Mouse (Mus musculus) spleen, adult 2 months (tissue): Measurements from ENCODE around the gene Gm10134. TPM values are rescaled to one million over a fixed set of nuclear protein-coding genes. Genes with fewer than 3 reads are reported as not detected.

ENCODE experiments used
- DNase-seq, 2 experiments: peaks; one replicate each; pipeline versions ENCODE4 v3.0.0 to v3.0.0-alpha.2; 2012 to 2021; ENCODE audit warnings: low spot score in 2 of 2, low read depth in 1 of 2
- H3K27ac ChIP-seq: fragments of 200-500 bp; 2 replicates; pipeline ENCODE4 v1.5.1; 2012; ENCODE audit warnings: low read length, inconsistent platforms; ENCODE audit not compliant: insufficient read depth
- H3K27me3 ChIP-seq: fragments of 200-500 bp; 2 replicates; pipeline ENCODE4 v1.6.1; 2012; ENCODE audit warnings: mild to moderate bottlenecking, moderate library complexity, low read length, inconsistent platforms; ENCODE audit not compliant: control insufficient read depth, insufficient read depth
- H3K36me3 ChIP-seq: fragments of 200-500 bp; 2 replicates; pipeline ENCODE4 v1.6.1; 2012; ENCODE audit warnings: mild to moderate bottlenecking, low read length, inconsistent platforms; ENCODE audit not compliant: control insufficient read depth, insufficient read depth
- H3K4me1 ChIP-seq: fragments of 200-500 bp; 2 replicates; pipeline ENCODE4 v1.6.1; 2011; ENCODE audit warnings: inconsistent platforms; ENCODE audit not compliant: control insufficient read depth, insufficient read depth, insufficient read length
- H3K4me3 ChIP-seq: fragments of 200-500 bp; 2 replicates; pipeline ENCODE4 v1.5.1; 2011; ENCODE audit warnings: mild to moderate bottlenecking, inconsistent platforms; ENCODE audit not compliant: insufficient read depth, insufficient read length; ENCODE audit errors: extremely low read depth
- CTCF ChIP-seq: fragments of 200-500 bp; IDR thresholded peaks from 2 replicates; pipeline ENCODE4 v1.5.1; 2011; ENCODE audit warnings: mild to moderate bottlenecking, inconsistent platforms; ENCODE audit not compliant: insufficient read depth, insufficient read length, insufficient replicate concordance; ENCODE audit errors: extremely low read depth
- POLR2A ChIP-seq: fragments of 200-500 bp; IDR thresholded peaks from 2 replicates; pipeline ENCODE4 v1.6.1; 2011; ENCODE audit warnings: low read depth, low read length, inconsistent platforms
- WGBS: fragments of 180-500 bp; shearing (Covaris S2); methylation state at CpG from one replicate; pipeline ENCODE4 v1.1.7; 2018; 5-methylcytosine and 5-hydroxymethylcytosine counted together
- polyA plus RNA-seq: library from polyadenylated mRNA; depleted of rRNA; stranded (reverse); fragments of >200 nt; gene quantifications from 2 replicates; pipeline ENCODE4 v1.2.3, GENCODE M21; 2012

Gm10134 gene
- polyA plus RNA-seq, 1 experiment, result 0.46 TPM

DNA sequence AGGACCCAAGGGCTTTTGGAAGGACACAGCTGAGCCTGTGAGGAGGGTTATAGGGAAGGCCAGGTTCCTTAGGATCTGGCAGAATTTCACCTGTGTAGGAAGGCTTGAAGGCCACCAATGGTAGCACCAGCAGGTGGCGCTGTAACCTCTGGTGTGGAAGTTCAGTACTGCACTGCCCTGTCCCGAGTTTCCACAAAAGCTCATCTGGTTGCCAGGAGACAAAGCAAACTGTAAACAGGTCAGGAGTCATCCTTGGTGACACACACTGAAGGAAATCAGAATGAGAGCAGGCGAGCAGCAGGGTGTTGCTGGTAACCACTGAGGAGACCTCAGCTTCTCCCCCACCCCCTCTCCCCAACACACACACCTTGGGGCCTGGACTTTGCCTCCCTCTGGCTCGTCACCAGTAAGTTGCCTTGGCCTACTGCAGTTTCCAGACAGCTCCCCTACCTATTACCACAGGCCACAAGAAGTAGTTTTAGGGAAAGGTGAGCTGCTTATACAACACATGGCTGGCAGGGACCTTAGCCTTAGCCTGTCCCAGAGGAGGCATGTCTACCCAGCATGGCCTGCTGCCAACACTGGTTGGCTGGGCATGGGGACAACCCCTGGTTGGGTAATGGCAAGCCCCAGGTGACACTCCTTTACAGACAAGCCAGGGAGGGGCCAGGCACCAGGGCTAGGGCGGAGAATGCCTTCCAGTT lies 11.5 kb downstream of the Gm10134 start:
- peak overlapping the region; percentile 46 for H3K27ac ChIP-seq
- H3K27me3 ChIP-seq, result no peaks in the 10 kb centered on the region
- 32% methylated on average over 5 of the region's 5 CpGs for WGBS
- no peaks in the 10 kb centered on the region; the same call in 1 of the 2 replicates for H3K36me3 ChIP-seq
- DNase-seq, result peak; percentile 77 to 90
- TF ChIP-seq POLR2A (no peak), CTCF (peak; percentile 84; the same call in 1 of the 2 replicates)
- H3K4me1 ChIP-seq, result peaks cover 36% of the 10 kb centered on the region; the same call in 1 of the 2 replicates
- no peak overlapping the region for H3K4me3 ChIP-seq

DNA sequence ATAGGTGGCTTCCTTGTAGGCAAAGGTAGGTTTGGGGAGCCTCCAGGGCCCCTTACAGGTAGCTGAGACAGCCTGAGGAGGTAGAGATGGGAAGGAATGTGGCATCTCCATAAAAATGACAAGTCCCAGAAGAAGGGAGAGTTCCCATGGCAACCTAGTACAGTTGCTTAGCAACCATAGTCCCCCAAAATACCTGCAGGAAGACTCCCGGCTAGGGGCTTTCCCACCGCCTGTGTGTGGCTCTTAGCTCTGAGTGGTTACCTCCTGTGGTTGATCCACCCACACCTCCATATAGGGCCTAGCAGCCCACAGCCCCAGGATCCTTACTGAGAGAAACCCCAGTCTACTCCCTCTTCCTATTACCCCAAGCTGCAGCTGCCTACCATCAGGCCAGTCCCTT lies 12.3 kb downstream of the Gm10134 start:
- H3K27ac ChIP-seq, result peak overlapping the region; percentile 46
- H3K4me3 ChIP-seq, result no peak overlapping the region
- TF ChIP-seq POLR2A (no peak), CTCF (no peak)
- no peaks in the 10 kb centered on the region; the same call in 1 of the 2 replicates for H3K36me3 ChIP-seq
- DNase-seq, result peak; percentile 59 to 61
- H3K27me3 ChIP-seq, result no peaks in the 10 kb centered on the region
- WGBS, result 47% methylated on average over 2 of the region's 2 CpGs
- H3K4me1 ChIP-seq, result peaks cover 29% of the 10 kb centered on the region; the same call in 1 of the 2 replicates

DNA sequence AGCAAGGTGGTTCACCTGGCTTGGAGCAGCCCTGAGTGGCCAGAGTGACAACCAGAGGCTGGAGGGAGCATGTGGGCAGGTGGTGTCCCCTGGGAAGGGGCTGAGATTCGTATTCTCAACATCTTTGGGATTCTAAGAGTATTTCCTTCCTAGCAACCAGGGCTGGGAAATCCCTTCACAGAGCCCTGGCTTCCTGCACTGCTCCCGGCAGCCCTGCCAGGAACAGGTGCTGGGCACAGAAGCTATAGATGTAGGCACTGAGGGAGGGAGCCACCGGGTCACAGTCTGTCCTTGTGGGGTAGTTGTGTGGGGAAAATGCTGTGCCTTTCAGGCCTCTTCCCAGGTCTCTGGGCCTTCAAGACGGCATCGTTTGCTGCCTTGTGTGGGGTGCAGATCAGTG lies 14.7 kb downstream of the Gm10134 start:
- WGBS, result 92% methylated on average over 5 of the region's 5 CpGs
- DNase-seq, result no peak
- no peak overlapping the region for H3K27ac ChIP-seq
- H3K4me3 ChIP-seq, result no peak overlapping the region
- H3K4me1 ChIP-seq, result peaks cover 25% of the 10 kb centered on the region
- no peaks in the 10 kb centered on the region for H3K27me3 ChIP-seq
- no peaks in the 10 kb centered on the region; the same call in 1 of the 2 replicates for H3K36me3 ChIP-seq
- no peak for TF ChIP-seq CTCF
- no peak for TF ChIP-seq POLR2A

DNA sequence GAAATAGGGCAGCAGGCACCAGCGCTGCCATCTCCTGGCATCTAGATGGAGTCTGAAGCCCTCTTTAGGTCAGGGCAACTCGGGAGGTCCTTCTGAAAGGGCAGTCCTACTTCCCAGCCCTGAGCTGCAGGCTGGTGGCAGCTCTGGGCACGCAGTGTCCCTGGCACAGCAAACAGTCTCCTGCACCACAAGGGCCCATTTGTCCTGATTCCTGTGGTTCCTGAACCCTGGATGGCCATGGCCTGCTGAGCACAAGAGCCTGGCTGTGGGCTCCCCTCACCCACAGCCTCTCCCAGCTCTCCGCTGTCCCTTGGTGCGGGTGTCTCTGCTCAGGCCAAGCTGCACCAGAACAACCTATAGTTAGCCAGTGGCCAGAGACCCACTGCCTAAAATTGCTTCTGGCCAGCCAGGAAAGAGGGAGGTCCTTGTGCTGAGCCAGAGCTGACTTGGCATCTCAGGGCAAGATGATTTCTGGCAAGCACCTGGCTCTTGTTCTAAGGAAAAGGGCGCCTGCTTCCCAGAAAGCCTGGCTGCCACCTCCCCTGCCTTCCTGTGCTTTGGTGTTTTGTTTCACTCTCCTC lies 15.8 kb downstream of the Gm10134 start:
- no peak overlapping the region for H3K4me3 ChIP-seq
- peaks cover 36% of the 10 kb centered on the region for H3K4me1 ChIP-seq
- DNase-seq, result no peak
- no peak overlapping the region for H3K27ac ChIP-seq
- 88% methylated on average over 6 of the region's 6 CpGs for WGBS
- H3K27me3 ChIP-seq, result no peaks in the 10 kb centered on the region
- TF ChIP-seq CTCF (no peak), POLR2A (no peak)
- no peaks in the 10 kb centered on the region; the same call in 1 of the 2 replicates for H3K36me3 ChIP-seq

DNA sequence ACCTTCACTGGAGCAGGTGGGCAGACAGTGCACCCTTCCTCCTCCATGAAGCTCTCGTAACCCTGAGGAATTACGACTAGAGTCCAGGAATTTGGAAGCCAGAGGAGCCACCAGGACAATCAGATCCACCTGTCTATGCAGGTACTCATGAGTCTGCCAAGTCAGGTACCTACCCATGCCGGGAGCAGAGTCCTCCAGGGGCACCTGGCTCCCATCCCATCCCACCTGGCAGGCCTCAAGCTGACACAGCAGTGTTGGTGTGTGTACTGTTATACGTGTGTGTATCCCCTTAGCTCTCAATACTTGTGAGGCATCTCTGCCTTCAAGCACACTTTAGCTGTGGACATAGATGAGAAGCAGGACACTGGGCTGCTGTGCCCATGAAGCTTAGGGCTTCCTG lies 16.3 kb downstream of the Gm10134 start:
- Histone ChIP-seq H3K27me3 (no peaks in the 10 kb centered on the region), H3K4me3 (no peak overlapping the region), H3K4me1 (peaks cover 38% of the 10 kb centered on the region), H3K36me3 (no peaks in the 10 kb centered on the region; the same call in 1 of the 2 replicates), H3K27ac (no peak overlapping the region)
- TF ChIP-seq POLR2A (no peak), CTCF (no peak)
- DNase-seq, result no peak
- WGBS, result 87% methylated on average over 4 of the region's 4 CpGs

DNA sequence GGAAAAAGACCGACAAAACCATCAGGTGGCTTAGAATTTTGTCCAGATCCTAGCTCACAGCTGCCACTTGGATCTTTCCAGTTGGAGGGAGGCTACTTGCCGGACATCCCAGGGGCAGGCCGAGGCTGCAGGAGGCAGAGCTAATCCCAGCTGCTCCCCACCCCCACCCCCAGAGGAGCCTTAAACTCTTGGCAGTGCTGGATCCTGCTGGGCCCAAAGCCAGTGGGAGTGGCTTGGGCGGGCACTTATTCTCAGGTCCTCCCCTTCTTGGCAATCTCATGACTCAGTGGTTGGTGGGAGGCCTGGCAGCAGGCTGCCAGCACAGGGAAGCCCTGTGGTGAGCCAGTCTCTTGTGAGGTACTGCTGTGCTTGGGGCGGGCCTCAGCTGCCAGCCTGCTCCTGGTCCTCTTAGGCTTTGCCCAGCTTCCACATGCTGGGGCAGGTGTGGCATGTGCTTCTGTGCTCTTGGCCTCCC lies 17.8 kb downstream of the Gm10134 start:
- Histone ChIP-seq H3K4me3 (no peak overlapping the region), H3K27me3 (no peaks in the 10 kb centered on the region), H3K4me1 (peaks cover 24% of the 10 kb centered on the region), H3K27ac (no peak overlapping the region), H3K36me3 (no peaks in the 10 kb centered on the region; the same call in 1 of the 2 replicates)
- peak in 1 of 2 experiments; percentile 9 for DNase-seq
- TF ChIP-seq POLR2A, result no peak
- no peak for TF ChIP-seq CTCF
- WGBS, result 52% methylated on average over 5 of the region's 5 CpGs

DNA sequence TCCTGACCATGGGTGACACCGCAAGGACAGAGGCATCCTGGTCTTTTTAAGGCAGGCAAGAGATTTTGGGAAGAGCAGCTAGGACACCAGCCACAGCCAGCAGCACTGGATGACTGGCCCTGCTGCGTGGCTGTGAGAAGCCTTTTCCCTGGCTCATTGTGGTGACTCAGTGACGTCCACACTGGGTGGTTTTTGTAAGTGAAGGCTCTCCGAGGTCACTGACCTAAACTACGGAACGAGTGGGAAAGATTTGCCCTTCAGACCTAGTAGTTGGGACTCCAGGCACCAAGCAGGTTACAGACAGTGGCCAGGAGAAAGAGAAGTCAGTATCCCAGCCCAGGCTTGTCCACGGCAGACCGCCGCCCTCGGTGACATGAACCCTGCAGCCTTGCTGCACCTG lies 18.5 kb downstream of the Gm10134 start:
- 91% methylated on average over 10 of the region's 10 CpGs for WGBS
- no peaks in the 10 kb centered on the region; the same call in 1 of the 2 replicates for H3K36me3 ChIP-seq
- H3K4me3 ChIP-seq, result no peak overlapping the region
- DNase-seq, result no peak
- H3K27ac ChIP-seq, result peak overlapping the region; percentile 86
- no peaks in the 10 kb centered on the region for H3K27me3 ChIP-seq
- peaks cover 21% of the 10 kb centered on the region for H3K4me1 ChIP-seq
- TF ChIP-seq CTCF, result no peak
- TF ChIP-seq POLR2A, result no peak
